Mouse (Mus musculus): ENCODE data around the gene Cdh4.

Cdh4 gene

DNA sequence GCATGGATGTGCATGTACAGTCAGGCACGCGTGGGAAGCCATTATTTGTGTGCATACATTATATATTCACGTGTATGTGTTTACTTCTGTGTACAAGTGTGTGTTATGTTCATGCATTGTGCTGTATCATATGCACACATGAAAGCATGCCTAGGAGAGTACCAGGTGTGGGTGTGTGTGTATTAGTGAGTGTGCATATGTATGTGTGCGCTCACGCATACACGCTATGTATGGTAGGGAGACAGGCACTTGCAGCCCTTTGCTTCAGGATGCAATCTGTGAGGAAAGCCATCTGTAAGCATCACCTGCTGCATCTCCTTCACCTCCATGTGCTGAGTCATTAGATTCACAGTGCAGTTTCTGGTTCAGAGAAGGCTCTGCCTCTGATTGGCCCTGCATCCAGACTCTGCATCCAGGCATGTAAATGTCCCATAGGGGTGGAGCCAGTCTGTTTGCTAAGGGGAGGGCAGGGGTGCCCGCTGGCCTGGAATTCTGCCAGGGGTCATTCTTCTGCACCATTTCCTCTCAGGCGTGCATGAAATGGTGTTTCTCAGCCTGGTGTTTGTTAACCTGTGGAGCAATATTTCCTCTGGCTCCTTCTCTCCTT, 25.7 kb downstream of the Cdh4 start:
- DNase-seq (ENCODE audit: low spot score): no peak

GRCm38 (mm10) chr2:179476622-179477021, 34.4 kb downstream of the Cdh4 start:
- DNase-seq (ENCODE audit: low spot score): no peak

- no peak for DNase-seq (ENCODE audit: low spot score)
These were observed 38.6 kb downstream of the Cdh4 start for GRCm38 (mm10) chr2:179480800-179481200.

- DNase-seq (ENCODE audit: low spot score): no peak
These were observed 39.1 kb downstream of the Cdh4 start for GRCm38 (mm10) chr2:179481363-179481762.

- no peak for DNase-seq (ENCODE audit: low spot score)
These were observed 46.4 kb downstream of the Cdh4 start for GRCm38 (mm10) chr2:179488526-179489139.

DNA sequence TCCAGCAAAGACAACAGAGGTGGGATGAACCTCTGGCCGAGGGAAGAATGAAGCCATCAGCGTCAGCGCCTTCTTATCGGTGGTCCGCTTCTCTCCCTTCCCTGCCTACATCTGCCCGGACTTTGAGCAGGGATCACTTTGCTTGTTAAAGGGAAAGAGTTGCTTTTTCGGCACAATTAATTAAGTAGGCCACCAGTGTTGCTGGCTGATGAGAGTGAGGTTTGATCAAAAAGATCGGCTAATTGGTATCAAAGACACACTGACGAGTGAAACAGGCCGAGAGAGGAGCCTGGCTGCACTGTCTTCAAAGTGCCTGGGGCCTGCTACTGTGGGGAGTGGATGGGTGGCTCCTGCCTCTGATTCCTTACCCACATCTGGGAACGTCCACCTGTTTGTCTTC, 49.7 kb downstream of the Cdh4 start:
- DNase-seq (ENCODE audit: low spot score): no peak

- no peak for DNase-seq (ENCODE audit: low spot score)
These were observed 52.0 kb downstream of the Cdh4 start for GRCm38 (mm10) chr2:179494276-179494675.

DNA sequence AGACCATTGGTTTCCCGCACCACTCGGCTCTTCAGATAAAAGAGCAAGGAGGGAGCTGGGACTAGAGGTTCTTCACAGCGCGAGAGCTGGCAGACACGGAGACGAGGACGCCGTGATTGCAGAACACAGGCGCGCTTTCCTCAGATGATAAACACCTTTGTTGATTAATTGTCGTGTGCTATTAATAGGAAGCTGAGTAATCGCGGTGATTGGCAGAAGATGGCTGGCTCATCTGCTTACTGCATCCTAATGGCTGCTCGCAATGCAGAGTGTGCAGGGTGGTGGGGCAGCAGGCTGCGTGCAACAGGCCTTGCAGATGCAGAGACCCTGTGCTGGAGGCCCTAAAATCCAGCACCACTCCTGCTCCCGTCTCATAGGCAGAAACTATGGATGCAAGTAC, 68.2 kb downstream of the Cdh4 start:
- DNase-seq (ENCODE audit: low spot score): no peak

DNA sequence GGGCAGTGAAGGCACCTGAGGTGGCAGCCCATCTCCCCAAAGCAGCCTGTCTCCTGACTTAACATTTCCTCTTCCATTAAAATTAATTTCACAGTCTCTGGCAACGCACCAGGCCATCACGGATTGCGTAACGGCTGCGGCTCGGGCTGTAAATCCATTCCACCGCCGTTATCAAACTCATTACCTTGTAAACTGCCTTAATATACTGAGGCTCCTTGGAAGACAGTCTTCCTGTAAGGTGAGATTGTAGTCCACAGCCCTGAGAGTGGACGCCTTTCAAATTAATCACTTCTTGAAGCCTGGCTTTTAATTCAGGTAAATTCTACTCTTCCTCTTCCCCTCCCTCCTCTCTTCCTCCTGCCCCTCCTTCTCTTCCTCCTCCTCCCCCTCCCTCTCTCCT, 74.3 kb downstream of the Cdh4 start:
- no peak for DNase-seq (ENCODE audit: low spot score)

- no peak for DNase-seq (ENCODE audit: low spot score)
These were observed 76.3 kb downstream of the Cdh4 start for GRCm38 (mm10) chr2:179518456-179519032.

DNA sequence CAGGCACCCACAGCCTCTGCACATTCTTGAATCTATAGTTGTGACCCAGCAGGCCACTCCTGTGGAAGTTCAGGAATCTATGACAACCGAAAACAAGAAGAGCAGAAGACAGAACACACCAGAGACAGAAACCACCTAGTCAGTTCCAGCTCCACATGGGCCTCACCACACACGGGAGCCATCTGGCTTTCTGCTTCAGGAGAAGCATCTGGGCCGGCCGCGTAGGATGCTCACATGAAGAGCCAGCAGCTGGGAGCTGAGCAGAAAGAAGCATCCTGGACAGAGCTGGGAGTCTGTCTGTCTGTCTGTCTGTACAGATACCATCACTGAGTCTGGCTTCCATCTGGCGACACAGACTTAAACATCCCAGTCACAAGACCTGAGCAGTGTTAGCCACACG, 76.9 kb downstream of the Cdh4 start:
- no peak for DNase-seq (ENCODE audit: low spot score)

DNA sequence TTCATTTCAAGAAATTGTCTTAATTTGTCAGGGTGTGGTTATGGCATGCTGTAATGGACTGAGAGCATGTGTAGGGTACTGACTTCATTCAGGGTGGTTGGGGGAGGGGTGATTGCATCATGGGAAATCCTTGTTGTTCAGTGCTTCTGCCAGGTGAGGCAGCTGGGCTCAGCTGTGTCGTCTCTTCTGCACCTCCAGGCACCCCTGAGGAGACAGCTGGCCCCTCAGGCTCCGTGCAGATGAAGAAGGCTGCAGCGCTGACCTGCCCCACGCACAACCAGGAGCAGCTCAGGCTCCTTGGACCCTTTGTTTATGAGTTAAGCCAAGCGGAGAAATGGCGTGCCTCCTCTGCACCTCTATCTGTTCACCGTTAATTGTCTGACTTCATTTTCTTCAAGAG, 77.7 kb downstream of the Cdh4 start:
- no peak for DNase-seq (ENCODE audit: low spot score)

GRCm38 (mm10) chr2:179520941-179521340, 78.7 kb downstream of the Cdh4 start:
- DNase-seq (ENCODE audit: low spot score): no peak

- DNase-seq (ENCODE audit: low spot score): no peak
These were observed 79.2 kb downstream of the Cdh4 start for GRCm38 (mm10) chr2:179521444-179521843.

DNA sequence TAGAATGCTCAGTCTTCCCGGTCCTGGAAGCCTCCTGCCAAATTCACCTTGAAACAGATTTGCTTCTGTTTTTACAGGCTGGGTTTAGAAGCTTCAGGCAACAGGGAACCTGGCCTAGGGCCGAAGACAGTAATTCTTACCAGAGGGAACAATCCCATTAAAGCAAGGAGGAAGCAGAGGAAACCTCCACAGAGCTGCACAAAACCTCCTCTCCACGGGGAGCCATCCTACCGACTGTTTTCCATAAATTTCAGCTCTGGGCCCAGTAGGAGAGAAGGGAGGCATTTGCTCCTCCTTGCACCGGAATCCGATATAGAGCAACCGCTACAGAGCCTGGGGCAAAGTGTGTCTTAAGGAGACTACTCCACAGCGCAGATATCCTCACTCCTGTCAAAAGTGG, 79.9 kb downstream of the Cdh4 start:
- DNase-seq (ENCODE audit: low spot score): no peak

DNA sequence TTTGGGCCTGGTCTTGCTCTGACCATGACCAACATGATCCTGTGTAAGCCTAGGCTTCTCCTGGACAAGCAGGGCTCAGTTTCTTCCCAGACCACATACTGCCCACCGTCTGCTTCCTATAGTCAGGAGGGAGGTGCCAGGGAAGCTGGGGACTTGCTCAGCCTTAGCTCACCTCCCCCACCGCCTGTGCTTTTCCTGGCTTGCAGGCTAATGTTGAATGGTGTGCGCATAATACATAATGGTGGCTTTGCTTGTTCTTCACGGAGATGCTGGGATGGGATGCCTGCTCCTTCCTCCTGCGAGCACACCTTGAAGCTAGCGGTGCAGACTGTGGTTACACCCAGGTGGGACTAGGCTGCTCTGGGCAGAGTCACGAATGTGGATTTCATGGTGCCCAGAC, 84.7 kb downstream of the Cdh4 start:
- no peak for DNase-seq (ENCODE audit: low spot score)

- DNase-seq (ENCODE audit: low spot score): no peak
These were observed 88.3 kb downstream of the Cdh4 start for GRCm38 (mm10) chr2:179530436-179531040.

DNA sequence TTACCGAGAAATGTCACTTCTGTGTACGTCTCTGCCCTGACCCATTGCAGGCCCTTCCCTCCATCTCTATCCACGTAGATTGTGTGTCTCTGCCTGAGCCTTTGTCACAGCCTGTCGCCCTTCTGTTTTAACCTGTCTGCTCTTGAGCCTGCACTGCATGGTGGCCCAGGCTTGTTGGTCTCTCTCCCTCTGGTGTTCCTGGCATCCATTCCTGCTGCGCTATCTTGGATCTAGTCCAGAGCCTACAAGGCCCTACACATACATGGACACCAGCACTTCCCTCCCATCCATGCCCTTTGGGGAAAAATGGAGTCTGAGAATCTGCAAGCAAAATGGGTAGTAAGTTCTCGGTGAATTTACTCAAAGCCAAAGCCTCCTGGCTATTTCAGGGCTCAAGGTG, 91.0 kb downstream of the Cdh4 start:
- no peak for DNase-seq (ENCODE audit: low spot score)

- no peak for DNase-seq (ENCODE audit: low spot score)
These were observed 91.7 kb downstream of the Cdh4 start for GRCm38 (mm10) chr2:179533881-179534280.

DNA sequence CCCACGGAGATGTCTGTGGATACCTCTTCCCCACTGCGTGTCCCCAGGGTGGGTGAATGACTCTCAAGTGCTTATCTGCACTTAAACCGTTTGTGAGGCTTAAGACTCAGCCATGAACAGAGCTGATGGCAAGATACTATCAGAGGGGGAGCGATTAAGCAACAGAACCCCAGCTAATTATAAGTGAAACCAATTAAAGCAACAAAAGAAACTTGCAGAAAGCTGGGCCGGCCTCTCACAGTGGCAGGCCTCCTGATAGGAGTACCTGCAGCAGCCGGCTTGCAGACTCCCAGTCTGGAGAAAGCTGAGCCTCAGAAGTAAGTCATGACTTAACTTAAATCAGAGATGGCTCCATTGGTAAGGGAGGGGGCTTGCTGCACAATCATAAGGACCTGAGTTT, 93.0 kb downstream of the Cdh4 start:
- no peak for DNase-seq (ENCODE audit: low spot score)

DNA sequence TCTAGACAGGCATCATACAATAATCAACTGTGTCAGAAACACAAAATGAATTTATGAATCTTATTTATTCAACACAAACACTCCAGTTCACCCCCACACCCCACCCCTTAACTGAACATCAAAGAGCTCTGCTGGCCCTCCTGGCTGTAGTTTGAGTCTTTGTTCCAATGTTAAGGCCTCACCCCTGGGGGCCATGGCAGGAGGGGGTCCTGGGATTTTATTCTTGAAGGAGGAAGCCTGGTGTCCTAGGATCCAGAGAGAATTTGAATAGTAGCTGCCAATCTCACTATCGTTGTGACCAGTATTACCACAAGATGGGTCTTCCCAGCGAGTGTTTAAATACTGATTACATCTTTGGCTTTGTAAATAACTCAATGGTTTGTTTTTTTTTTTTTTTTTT, 94.5 kb downstream of the Cdh4 start:
- no peak for DNase-seq (ENCODE audit: low spot score)

DNA sequence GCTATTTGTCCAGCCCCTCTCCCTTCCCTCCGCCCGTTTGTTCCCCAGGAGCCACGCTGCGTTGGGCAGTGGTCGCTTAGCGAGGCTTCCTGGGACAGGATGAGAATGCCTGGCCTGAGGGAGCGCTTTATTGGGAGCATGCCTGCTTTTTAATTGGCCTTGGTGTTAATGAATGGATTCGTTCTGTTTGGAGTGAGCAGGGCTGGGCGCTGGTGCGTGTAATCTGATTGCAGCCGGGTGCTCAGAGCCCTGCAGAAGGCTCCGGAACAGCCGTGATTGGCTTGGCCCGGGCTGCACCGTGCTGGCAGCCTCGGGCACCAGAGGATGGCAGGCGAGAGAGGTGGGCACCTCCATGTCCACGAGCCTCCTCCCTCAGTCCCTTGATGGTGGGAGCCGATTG, 95.2 kb downstream of the Cdh4 start:
- DNase-seq (ENCODE audit: low spot score): no peak

- DNase-seq (ENCODE audit: low spot score): no peak
These were observed 95.7 kb downstream of the Cdh4 start for GRCm38 (mm10) chr2:179537800-179538450.

All from ovary, postnatal 10 days (tissue).